In the genomic region with DNA sequence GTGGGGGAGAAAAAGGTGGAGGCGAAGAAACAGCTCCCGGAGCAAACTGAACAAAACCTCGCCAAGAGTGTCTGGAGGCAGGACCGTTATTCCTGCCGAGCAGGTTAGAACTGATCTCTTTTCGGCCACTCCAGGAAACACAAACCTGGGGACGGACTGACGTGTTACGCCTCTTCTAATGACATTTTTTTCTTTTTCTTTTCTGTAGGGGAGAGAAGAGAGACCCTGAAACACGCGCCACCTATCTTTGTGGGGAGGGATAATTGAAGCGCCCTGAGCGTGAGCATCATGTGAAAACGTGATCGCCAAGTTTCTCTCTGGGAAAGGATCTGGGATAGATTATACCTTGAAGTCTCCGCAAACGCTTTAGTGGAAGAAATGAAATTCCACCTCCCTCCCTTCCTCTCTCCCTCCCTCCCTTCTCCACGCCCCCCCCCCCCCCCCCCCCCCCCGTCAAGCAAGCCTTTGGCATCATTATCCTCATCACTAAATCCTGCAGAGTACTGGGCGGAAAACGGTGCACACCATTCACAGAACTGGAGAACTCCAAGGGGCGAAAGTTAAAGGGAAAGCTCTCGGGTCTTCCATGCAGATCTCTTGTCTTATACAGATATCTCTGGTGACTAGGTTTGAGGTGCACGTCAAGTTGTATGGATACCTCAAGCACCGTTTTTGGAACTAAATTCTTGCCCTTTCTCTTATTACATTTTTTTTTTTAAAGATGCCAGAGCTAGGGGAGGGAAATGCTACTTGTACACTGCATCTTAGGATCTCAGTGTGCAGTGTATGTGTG, we compare ENCODE assay signal across 8 mouse cellular contexts. TPM values are rescaled to one million over a fixed set of nuclear protein-coding genes. Genes with fewer than 3 reads are reported as not detected.
DNase-seq lines count a peak whose midpoint lies in the region; ATAC-seq and TF ChIP-seq lines count a peak whose summit lies in the region.

No protein-coding gene starts in this region.

- H3K4me1 ChIP-seq in hindbrain, postnatal 0 days (ENCODE audit: insufficient read depth, low read length), result no peaks in the 10 kb centered on the region
- H3K4me1 ChIP-seq in midbrain, embryonic 14.5 days (ENCODE audit: control insufficient read depth, insufficient read depth, low read length), result peaks cover 24% of the 10 kb centered on the region
- H3K4me1 ChIP-seq in testis, adult 2 months (ENCODE audit: control insufficient read depth, insufficient read depth, low read length), result peaks cover 10% of the 10 kb centered on the region

- H3K9ac ChIP-seq in hindbrain, postnatal 0 days (replicated peaks; ENCODE audit: low read length), result peak overlapping the region; percentile 56
- peak overlapping the region; percentile 93 for H3K9ac ChIP-seq in midbrain, embryonic 14.5 days (replicated peaks; ENCODE audit: low read length)

- no peak for TF ChIP-seq POLR2A in testis, adult 2 months (IDR thresholded peaks at IDR 0.05; ENCODE audit: control insufficient read depth, low read depth, low read length)

- no peaks in the 10 kb centered on the region for H3K27me3 ChIP-seq in hindbrain, postnatal 0 days (ENCODE audit: insufficient read depth, low read length)
- H3K27me3 ChIP-seq in midbrain, embryonic 14.5 days (ENCODE audit: control insufficient read depth, insufficient read depth, low read length), result no peaks in the 10 kb centered on the region
- peaks cover 2% of the 10 kb centered on the region; the same call in 1 of the 2 replicates for H3K27me3 ChIP-seq in testis, adult 2 months (ENCODE audit: control insufficient read depth, insufficient read depth, low read length)

- H3K4me3 ChIP-seq in gastrocnemius, adult 2 months, result peak overlapping the region; percentile 93
- peak overlapping the region; percentile 82 for H3K4me3 ChIP-seq in hindbrain, postnatal 0 days (ENCODE audit: low read length)
- H3K4me3 ChIP-seq in midbrain, embryonic 14.5 days (replicated peaks; ENCODE audit: low read depth, low read length), result peak overlapping the region; percentile 80
- H3K4me3 ChIP-seq in testis, adult 2 months (ENCODE audit: control insufficient read depth, low read depth, low read length), result peak overlapping the region; percentile 76

- no peaks in the 10 kb centered on the region for H3K9me3 ChIP-seq in hindbrain, postnatal 0 days (ENCODE audit: low read length)
- no peaks in the 10 kb centered on the region for H3K9me3 ChIP-seq in midbrain, embryonic 14.5 days (ENCODE audit: control insufficient read depth, low read length)

- WGBS in hindbrain, postnatal 0 days, result under 1% methylated on average over 23 of the region's 25 CpGs
- WGBS in midbrain, embryonic 14.5 days, result under 1% methylated on average over 23 of the region's 25 CpGs

- ATAC-seq in CD4-positive, CD25-positive, alpha-beta regulatory T cell, adult 4 months, result no peak
- peak; percentile 21; the same call in 1 of the 2 replicates for ATAC-seq in hindbrain, postnatal 0 days
- ATAC-seq in midbrain, embryonic 14.5 days (ENCODE audit: low FRiP score, low TSS enrichment), result no peak

- peak; percentile 23 for DNase-seq in CD4-positive, CD25-positive, alpha-beta regulatory T cell, adult 2 months (ENCODE audit: low read depth, low spot score)
- DNase-seq in adrenal gland, postnatal 25 days, result peak; percentile 38
- DNase-seq in gastrocnemius, adult 2 months, result peak; percentile 59
- peak; percentile 81 for DNase-seq in hindbrain, postnatal 0 days (ENCODE audit: low spot score)
- DNase-seq in liver, result peak; percentile 66
- peak; percentile 82 for DNase-seq in midbrain, embryonic 14.5 days

- peak overlapping the region; percentile 99 for H3K27ac ChIP-seq in gastrocnemius, adult 2 months
- peak overlapping the region; percentile 70 for H3K27ac ChIP-seq in hindbrain, postnatal 0 days
- H3K27ac ChIP-seq in midbrain, embryonic 14.5 days (replicated peaks; ENCODE audit: low read depth, low read length), result peak overlapping the region; percentile 73
- peak overlapping the region; percentile 84 for H3K27ac ChIP-seq in testis, adult 2 months (ENCODE audit: control insufficient read depth, insufficient read depth, low read depth, low read length)

- peak; percentile 70 for TF ChIP-seq CTCF in gastrocnemius, adult 2 months (IDR thresholded peaks at IDR 0.05)
- TF ChIP-seq CTCF in hindbrain, postnatal 0 days (IDR thresholded peaks at IDR 0.05; ENCODE audit: low read depth), result peak; percentile 70
- TF ChIP-seq CTCF in testis, adult 2 months (IDR thresholded peaks at IDR 0.05; ENCODE audit: control insufficient read depth, insufficient read depth, insufficient replicate concordance, low read depth, low read length), result no peak

- intact Hi-C loops in gastrocnemius, adult 2 months (cut with DNase I), result loop anchor here (10.0 kb wide), 1 partner anchor 558 kb away; no protein-coding TSS in a partner anchor

- peak overlapping the region; percentile 76 for H3K4me2 ChIP-seq in hindbrain, postnatal 0 days (ENCODE audit: low read depth, low read length)
- H3K4me2 ChIP-seq in midbrain, embryonic 14.5 days (ENCODE audit: low read length), result peak overlapping the region; percentile 80

- H3K36me3 ChIP-seq in hindbrain, postnatal 0 days (ENCODE audit: insufficient read depth, low read length), result no peaks in the 10 kb centered on the region
- no peaks in the 10 kb centered on the region for H3K36me3 ChIP-seq in midbrain, embryonic 14.5 days (ENCODE audit: control insufficient read depth, insufficient read depth, low read length)
- no peaks in the 10 kb centered on the region for H3K36me3 ChIP-seq in testis, adult 2 months (ENCODE audit: control insufficient read depth, insufficient read depth, low read length)

RNA-seq across cellular contexts. Expression of gene Zeb2, which starts 4.1 kb away (rescaled TPM):
- 1 to 10 TPM in 1 of 2 experiments, under 1 TPM in 1; 0.71 to 2.3 TPM for polyA plus RNA-seq in CD4-positive, CD25-positive, alpha-beta regulatory T cell, adult 4 months (2017; shearing (Covaris generic))
- total RNA-seq in adrenal gland, postnatal 25 days (2021), result 170 and 221 TPM in 2 replicates
- 10 to 100 TPM; 31.3 to 41.6 TPM for total RNA-seq in gastrocnemius, adult 2 months (2021)
- 47.7 and 52.0 TPM in 2 replicates for total RNA-seq in hindbrain, postnatal 0 days (2014; rRNA removed)
- 21.4 and 21.9 TPM in 2 replicates for polyA plus RNA-seq in hindbrain, postnatal 0 days (2015; fragmentation: Nextera tagmentation; extraction: Ambion mirVana)
- 25.5 and 32.3 TPM in 2 replicates for polyA plus RNA-seq in midbrain, embryonic 14.5 days (2014; fragmentation: Nextera tagmentation; extraction: Ambion mirVana)
- 3.2 and 4.2 TPM in 2 replicates for polyA plus RNA-seq in testis, adult 2 months (2012; rRNA removed)

Comparison
In these comparisons a context has a peak if more than half of its experiments do, and no peak if none do; other contexts are left out.
1. DNase-seq: peak in every context shown above with its lines; median percentile 82 in midbrain, embryonic 14.5 days; 81 in hindbrain, postnatal 0 days; 66 in liver; 59 in gastrocnemius, adult 2 months; 38 in adrenal gland, postnatal 25 days; 23 in CD4-positive, CD25-positive, alpha-beta regulatory T cell, adult 2 months.